Mouse (Mus musculus) adrenal gland, adult 18-20 months (tissue): ENCODE data around the gene Smyd3. TPM values are rescaled to one million over a fixed set of nuclear protein-coding genes. Genes with fewer than 3 reads are reported as not detected.

Experiments used
- DNase-seq, 2 experiments: peaks; one replicate each; pipeline ENCODE4 v3.0.0; 2021 to 2022; ENCODE audit warnings: low spot score in 2 of 2
- total RNA-seq, 2 experiments: library from RNA; stranded (reverse); gene quantifications; 1 replicate in 1 of 2; 2 replicates in 1 of 2; pipeline ENCODE4 v1.2.3; 2021

Smyd3 gene
- total RNA-seq, 2 experiments from 2014 or later = 7.8 to 8.7 TPM

GRCm38 (mm10) chr1:179041905-179042337 is 475.9 kb downstream of the Smyd3 start:
- peak; percentile 31 to 38 for DNase-seq

- no peak for DNase-seq
Observed at GRCm38 (mm10) chr1:179041231-179041904, 476.5 kb downstream of the Smyd3 start.

DNA sequence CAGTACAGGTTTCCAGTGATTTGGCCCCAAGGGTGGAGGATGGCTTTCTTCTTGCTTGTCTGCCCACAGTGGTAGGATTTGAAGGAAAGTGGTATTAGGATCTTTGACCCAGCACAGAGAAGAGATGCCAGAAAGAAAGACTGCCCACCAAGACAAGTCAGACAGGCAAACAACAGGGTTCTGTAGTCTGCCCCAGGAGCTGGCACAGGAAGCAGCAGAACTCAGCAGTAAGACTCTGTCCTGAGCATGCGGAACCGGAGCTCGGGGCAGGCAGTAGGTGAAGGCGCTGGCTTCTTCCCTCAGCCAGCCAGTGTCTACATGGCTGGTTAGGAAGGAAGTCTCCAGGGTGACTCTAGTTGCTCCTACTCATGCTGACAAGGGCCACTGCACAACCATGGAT is 479.0 kb downstream of the Smyd3 start:
- DNase-seq = no peak

DNA sequence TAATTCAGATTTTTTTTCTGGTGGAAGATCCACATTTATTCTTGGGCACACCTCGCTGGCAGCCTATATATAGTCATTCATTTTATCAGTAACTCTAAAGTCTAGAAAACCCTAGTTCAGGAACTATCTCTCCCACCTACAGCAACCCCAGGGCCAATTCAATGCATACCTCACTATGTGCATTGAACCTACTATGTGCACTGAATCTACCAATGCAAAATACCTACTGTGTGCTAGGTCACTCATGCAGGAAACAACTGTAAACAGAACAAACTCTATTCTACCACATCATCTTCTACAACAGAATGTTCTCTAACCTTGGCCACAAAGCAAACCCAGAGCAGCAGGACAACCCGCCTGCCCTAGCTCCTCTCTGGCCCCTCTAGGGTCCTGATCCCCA is 484.9 kb downstream of the Smyd3 start:
- no peak for DNase-seq

DNA sequence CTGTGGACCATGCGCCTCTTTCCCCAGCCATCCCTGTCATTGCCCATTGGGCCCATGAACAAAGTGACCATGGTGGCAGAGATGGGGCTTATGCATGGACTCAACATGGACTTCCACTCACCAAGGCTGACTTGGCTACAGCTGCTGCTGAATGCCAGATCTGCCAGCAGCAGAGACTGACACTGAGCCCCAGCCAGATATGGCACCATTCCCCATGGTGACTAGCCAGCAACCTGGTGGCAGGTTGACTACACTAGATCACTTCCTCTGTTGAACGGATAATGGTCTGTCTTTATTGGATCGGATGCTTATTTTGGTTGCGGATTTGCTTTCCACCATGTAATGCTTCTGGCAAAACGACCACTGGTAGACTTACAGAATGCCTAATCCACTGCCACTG is 486.3 kb downstream of the Smyd3 start:
- no peak for DNase-seq

DNA sequence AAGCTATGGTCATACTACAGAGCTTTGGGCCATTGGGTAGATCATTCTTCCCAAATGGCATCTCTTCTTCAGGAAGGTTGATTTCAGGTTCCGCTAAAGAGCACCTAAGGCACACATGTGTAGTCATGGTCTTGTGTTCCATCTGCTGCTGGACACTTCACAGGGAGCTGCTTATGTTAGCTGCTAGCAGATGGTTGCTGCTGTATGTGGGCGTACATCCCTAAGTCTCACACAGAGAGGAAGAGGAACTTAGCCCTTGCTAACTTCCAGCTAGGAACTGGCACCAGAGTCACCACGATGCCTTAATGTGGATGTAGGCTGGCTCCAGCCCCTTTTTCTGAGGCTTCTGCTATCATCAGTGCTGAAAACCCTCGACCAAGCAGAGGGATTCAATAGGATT is 491.2 kb downstream of the Smyd3 start:
- DNase-seq = no peak

DNA sequence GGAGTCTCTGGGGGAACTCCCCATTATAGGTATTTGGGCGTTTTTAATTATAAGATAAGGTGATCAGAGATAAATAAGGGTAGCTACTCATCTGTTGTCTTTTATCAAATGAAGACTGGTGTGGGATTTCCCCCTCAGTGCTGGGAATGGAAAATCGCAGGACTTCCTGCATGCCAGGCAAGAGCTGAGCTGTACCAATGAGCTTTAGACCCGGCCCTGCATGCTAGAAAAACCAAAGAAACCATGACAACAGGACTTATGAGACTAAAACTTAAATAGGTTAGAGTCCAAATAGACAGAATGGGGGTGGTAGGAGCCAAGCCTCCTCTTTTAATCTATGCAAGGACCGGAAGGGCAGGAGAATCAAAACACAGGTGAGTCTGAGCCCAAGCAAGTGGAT is 492.7 kb downstream of the Smyd3 start:
- DNase-seq = no peak

- DNase-seq = no peak
Observed at GRCm38 (mm10) chr1:179023486-179023885, 494.4 kb downstream of the Smyd3 start.

DNA sequence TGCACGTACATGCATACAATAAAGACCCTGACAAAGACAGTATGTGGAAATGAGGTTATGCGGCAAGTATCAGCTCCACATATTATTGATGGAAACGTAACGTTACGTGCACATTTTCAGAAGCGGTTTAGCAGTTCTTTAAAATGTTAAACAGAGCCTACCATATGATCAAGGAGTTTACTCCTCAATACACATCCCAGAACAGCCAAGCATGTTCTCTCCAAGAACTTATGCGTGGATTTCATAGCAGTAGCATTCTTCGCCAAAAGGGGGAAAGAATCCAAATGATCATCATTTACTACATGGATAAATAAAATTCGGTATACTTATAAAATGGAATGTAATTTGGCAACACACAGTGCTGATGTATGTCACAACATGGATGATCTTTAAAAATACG is 500.4 kb downstream of the Smyd3 start:
- no peak for DNase-seq

DNA sequence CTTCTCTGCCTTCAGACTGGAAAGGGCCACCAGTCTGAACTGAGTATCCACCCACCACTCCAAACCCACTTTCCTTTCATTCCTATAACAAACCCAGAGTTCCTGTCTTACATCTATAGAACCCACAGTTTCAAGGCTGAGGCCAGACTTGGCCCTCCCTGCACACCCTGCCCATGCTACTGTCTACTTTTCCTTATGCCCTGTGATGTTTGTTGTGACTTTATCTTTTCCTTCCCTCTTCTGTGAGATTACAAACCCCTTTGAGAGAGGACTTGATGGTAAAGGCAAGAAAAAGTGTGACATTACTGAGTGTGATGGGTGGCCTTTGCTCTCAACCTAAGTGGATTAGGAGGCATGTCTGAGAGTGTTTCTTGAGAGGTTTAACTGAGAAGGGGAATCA is 504.8 kb downstream of the Smyd3 start:
- DNase-seq = no peak

GRCm38 (mm10) chr1:179012273-179012672 is 505.6 kb downstream of the Smyd3 start:
- DNase-seq = no peak

GRCm38 (mm10) chr1:179010756-179011155 is 507.1 kb downstream of the Smyd3 start:
- DNase-seq = no peak

DNA sequence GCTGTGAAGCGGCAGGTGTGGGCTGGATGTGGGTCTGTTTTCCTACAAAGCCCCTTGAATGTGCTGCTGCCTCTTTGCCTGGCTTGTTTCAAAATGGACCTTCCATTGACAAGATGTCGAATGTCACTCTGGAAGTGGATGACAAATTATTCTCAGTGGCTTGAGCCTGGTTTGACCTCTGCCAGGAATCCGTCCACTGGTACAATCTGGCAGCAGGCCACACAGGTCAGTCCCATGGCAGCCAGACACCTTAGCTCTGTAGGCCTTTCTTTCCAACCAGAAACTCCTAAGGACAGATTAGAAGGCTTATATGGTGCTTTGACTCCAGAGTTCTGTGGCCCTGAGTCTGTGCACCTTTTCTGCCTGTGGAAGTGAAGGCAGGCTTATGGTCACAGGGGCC is 507.9 kb downstream of the Smyd3 start:
- no peak for DNase-seq

DNA sequence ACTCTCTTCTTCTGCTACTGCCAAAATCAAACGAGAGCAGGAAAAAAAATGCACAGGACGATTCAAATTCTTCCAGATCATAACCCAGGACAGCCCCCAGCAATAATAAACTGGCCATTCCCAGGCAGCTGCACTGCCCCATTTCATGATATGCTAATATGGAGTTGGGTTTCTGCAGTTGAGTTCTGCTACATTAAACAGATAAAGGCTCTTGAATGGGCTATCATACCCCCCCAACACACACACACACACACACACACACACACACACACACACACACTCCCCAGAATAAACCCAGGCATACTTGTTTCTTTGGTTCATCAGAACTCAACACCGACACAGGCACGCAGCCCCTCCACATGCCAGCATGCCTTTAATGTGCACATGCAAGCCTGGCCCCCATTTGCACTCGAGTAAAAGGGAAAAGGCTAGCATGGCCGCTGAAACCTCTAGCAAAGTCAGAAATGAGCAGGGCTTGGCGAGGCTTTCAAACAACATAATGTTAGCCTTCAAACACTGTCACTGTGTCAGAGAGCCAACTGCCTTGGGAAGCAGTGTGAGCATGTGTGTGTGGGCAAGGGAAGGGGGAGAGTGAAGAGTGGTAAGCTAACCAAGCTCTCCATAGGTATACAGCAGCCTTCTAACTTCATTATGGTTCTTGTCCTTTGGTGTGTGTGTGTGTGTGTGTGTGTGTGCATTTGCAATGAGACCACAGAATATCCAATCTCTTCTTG is 513.5 kb downstream of the Smyd3 start:
- DNase-seq = no peak

DNA sequence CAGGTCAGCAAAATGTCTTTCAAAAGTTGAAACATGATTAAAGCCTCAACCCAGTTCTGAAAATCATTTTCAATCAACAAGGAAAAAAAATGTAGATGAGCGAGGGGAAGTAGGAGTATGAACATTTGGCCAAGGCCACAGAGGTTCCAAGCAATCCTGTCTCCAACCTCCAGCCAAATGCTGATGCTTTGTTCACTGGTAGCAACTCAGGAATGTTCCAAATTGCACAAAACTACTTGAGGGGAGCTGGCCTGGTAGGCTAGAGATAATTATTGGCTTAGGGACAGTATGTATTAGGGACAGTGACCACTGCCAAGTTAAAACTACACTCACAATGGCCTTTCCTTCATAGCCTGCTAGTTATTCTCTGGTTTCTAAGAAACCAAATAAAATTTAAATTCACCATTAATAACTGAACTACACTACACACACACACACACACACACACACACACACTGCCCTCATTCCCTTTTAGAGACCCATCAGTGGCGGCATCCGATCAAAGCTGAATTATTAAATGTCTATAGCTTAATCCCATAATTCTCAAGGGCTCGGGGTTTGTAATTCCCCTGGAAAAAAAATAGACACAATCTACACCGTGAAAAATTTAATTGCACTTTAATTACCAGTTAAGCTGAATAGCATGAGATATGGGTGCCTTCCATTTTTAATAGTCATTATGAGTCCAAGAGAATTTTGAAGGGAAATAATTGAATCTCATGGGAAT is 514.3 kb downstream of the Smyd3 start:
- DNase-seq = no peak

DNA sequence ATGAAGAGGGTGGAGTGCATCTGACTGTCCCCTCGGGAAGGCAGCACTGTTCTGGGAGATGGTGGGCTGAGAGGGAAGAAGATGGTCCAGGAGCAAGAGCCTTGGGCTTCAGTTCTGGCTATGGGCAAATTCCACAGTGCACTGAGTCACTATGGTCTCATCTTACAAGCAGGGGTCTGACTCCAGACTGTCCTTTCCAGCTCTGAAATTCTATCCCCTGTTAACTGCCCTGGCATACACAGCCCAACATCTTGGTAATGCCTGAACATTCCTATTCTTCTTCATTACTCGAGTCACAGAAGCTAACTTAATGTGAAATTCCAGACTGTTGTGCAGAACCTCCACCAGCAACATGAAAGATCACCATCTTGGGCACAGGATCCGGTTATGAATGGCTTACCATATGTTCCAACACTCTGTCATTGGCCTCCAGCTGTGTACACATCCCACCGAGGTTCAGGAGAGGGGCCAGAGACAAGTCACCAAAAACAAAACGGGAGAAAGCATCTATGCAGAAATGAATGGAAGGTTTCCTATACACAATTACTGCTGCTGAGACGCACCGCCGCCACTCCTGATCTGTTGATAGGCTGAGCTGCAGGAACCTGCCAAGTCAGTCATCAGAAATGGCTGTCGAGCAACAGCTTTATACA is 517.8 kb downstream of the Smyd3 start:
- DNase-seq = no peak

DNA sequence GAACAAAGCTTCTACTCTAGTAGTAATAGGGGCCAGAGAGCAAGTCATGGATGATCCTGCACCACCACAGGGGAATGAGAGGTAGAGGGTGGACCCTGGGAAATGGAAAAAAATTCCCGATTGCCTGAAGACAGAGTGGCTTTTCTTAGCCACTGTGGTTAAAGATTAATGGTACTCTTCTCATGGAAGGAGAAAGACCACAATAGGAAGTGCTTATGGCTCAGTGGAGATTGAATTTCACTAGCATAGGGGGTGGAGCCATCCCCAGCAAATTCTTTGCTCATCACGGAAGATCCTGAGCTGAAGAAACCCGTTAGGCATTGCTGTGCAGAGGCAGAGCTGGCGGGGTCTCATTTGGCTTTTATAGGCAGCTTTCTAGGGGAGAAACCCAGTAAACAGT is 520.0 kb downstream of the Smyd3 start:
- DNase-seq = no peak

DNA sequence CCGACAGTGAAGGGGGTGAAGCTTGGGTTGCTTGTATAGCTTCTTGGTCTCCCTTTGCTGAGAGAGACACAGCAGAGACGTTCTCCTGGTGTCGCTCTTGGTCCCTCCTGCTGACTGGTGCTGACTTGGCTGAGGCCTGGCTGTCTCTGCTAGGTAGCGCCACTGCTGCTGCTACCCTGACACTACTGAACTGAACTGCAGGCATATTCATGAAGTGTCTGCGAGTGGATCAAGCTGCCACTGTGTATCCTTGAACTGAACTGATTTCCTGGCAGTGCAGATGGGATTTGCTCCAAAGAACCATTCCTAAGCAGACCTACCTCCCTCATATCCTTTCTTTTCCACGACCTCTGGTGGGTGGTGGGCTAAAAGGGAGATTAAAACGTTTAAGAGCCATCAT is 523.6 kb downstream of the Smyd3 start:
- no peak for DNase-seq

- DNase-seq = no peak
Observed at GRCm38 (mm10) chr1:178992503-178992902, 525.3 kb downstream of the Smyd3 start.

DNA sequence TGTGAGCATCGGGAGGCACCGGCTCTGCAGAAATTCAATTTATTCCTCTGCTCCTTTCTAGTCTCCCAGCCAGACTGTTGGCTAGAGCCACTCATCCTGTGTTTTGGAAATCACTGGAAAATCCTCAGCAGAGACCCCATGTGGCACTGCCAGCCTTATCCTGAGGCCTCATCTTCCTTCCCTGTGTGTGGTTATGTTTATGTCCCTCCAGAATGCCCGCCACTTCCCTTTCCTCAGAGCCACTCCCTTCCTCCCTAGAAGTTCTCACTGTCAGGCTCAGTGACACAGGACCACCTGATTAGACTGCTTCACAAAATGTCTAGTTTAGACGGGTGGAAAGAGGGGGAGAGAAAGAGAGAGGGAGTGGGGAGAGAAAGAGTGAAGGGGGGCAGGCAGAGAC is 526.4 kb downstream of the Smyd3 start:
- no peak for DNase-seq

DNA sequence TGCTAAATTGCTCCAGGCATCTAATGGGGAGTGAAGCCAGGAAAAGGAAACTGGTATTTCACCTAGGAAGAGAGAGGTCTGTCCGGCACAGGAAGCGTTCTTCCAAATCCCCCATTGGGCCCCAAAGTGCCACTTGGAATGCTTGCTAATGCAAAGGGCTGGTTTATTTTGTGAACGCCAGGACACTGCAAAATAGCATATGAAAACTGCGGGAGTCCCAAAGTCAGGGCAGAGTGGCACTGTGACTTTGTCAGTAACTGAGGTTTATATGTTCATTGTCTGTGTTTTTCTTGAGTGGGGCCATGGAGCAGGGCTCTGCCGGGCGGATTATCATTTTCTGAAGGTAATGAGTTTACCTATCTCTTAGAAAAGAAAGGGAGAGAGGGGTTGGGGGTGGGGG is 526.8 kb downstream of the Smyd3 start:
- no peak for DNase-seq

- DNase-seq = no peak
Observed at GRCm38 (mm10) chr1:178989485-178989884, 528.4 kb downstream of the Smyd3 start.
